Mouse (Mus musculus) myocyte (in vitro differentiated cells): ENCODE results near the gene Ceacam1.

ENCODE experiments used
- CEBPB ChIP-seq: IDR thresholded peaks from 2 replicates; pipeline ENCODE4 v1.6.1; 2011; ENCODE audit warnings: mild to moderate bottlenecking, moderate library complexity; ENCODE audit not compliant: poor library complexity, insufficient read depth, severe bottlenecking
- E2F4 ChIP-seq: IDR thresholded peaks from one replicate; pipeline ENCODE4 v1.6.1; 2011; ENCODE audit warnings: mild to moderate bottlenecking, control low read depth, moderate library complexity; ENCODE audit not compliant: insufficient read depth
- MYOG ChIP-seq, 3 experiments: IDR thresholded peaks; one replicate each; pipeline ENCODE4 v1.6.1; 2011; ENCODE audit warnings: control low read depth in 2 of 3, low read depth in 2 of 3, mild to moderate bottlenecking in 2 of 3; ENCODE audit not compliant: insufficient read length in 2 of 3, control insufficient read depth in 1 of 3, insufficient read depth in 1 of 3
- POLR2A ChIP-seq: IDR thresholded peaks from one replicate; pipeline ENCODE4 v1.6.1; 2011; ENCODE audit warnings: low read depth, mild to moderate bottlenecking, control low read depth, moderate library complexity; ENCODE audit not compliant: insufficient read length
- REST ChIP-seq: IDR thresholded peaks from one replicate; pipeline ENCODE4 v1.6.1; 2011; ENCODE audit warnings: mild to moderate bottlenecking, control low read depth, moderate library complexity; ENCODE audit not compliant: insufficient read depth, insufficient read length
- TCF12 ChIP-seq: IDR thresholded peaks from one replicate; pipeline ENCODE4 v1.6.1; 2011; ENCODE audit warnings: mild to moderate bottlenecking, control low read depth; ENCODE audit not compliant: poor library complexity, insufficient read depth, severe bottlenecking
- TCF3 ChIP-seq: IDR thresholded peaks from one replicate; pipeline ENCODE4 v1.6.1; 2011; ENCODE audit warnings: low read depth, control low read depth; ENCODE audit not compliant: insufficient read length
- USF1 ChIP-seq: IDR thresholded peaks from one replicate; pipeline ENCODE4 v1.6.1; 2011; ENCODE audit warnings: low read depth, mild to moderate bottlenecking, control low read depth, moderate library complexity

DNA sequence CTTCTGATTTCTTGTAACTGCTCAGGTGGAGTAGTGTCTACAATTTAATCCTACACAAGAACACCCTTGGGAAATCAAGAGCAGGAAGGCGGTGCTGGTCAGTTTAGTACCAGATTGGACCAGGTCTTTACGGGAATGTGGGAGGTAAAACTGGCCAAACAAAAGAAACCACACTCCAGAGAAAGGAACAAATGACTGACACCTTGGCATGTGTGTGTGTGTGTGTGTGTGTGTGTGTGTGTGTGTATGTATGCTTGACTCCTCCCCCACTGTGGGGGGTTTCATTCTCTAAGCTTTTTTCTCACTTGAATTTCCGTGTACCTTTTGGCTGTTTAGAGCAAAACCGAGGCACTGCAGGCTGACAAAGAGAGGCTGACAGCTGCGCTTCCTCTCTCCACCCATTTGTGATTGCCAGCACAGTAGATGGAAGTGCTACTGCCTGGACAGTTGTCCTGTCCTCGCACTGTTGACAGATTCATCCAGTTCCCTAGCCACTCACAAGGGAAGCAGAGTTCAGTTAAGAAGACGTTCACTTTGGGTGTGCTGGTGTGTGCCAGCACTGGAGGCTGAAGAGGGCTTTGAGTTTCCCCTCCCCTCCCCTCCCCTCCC lies 64.5 kb downstream of the Ceacam1 start, which contains the start of gene Cxcl17:
- TF ChIP-seq REST (no peak), USF1 (no peak), E2F4 (no peak), POLR2A (no peak), TCF12 (no peak), MYOG (IDR thresholded peaks at IDR 0.05; ENCODE audit: control insufficient read depth in 1 of 3, insufficient read depth in 1 of 3, insufficient read length in 2 of 3, low read depth in 2 of 3) (peak in 2 of 3 experiments; percentile 5 to 45), TCF3 (no peak), CEBPB (no peak)
